Mouse (Mus musculus) bone marrow macrophage, adult 2 months (primary cell): Measurements from ENCODE around the gene Ints13. TPM values are rescaled to one million over a fixed set of nuclear protein-coding genes. Genes with fewer than 3 reads are reported as not detected.

ENCODE experiments used
- H3K27ac ChIP-seq: 2 replicates; pipeline ENCODE4 v1.5.1; 2012; ENCODE audit warnings: low read depth, low read length; ENCODE audit not compliant: insufficient read depth
- H3K4me1 ChIP-seq: 2 replicates; pipeline ENCODE4 v1.6.1; 2012; ENCODE audit warnings: low read length; ENCODE audit not compliant: control insufficient read depth, insufficient read depth
- H3K4me3 ChIP-seq: 2 replicates; pipeline ENCODE4 v1.5.1; 2012; ENCODE audit warnings: mild to moderate bottlenecking, low read length, moderate library complexity; ENCODE audit not compliant: insufficient read depth
- CTCF ChIP-seq: IDR thresholded peaks from 2 replicates; pipeline ENCODE4 v1.5.1; 2012; ENCODE audit warnings: low read depth, mild to moderate bottlenecking, low read length, moderate library complexity
- POLR2A ChIP-seq: IDR thresholded peaks from 2 replicates; pipeline ENCODE4 v1.6.1; 2012; ENCODE audit warnings: mild to moderate bottlenecking, low read depth, low read length, borderline replicate concordance
- polyA plus RNA-seq: library from polyadenylated mRNA; stranded (reverse); fragments of >200 nt; gene quantifications from 2 replicates; pipeline ENCODE4 v1.2.4, GENCODE M21; 2012; ENCODE audit not compliant: missing spikeins, insufficient read depth, insufficient read length

Ints13 gene
- polyA plus RNA-seq, 1 experiment, result 35.1 TPM

GRCm38 (mm10) chr6:146521456-146522245 is 56.0 kb downstream of the Ints13 start:
- H3K4me1 ChIP-seq, result peaks cover 10% of the 10 kb centered on the region
- no peak for TF ChIP-seq CTCF
- TF ChIP-seq POLR2A, result no peak
- no peak overlapping the region for H3K27ac ChIP-seq
- no peak overlapping the region for H3K4me3 ChIP-seq

DNA sequence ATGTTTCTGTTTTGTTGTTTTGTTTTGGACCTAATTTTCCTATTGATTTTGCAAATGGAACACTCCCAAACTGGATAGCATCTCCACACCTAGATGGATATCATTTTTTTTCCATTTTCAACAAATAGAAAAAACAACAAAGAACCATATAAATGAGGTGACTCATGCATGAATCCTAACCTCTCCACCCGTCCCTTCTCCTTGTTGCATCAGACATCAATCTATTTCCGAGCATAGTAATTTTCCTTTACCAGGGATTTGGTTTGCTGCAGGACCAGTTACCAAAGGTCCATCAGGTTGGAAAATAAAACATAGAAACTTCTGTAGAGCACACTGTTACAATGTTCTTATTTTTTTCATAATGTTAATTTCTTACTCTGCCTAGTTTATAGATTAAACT is 58.6 kb downstream of the Ints13 start:
- peaks cover 5% of the 10 kb centered on the region; the same call in 1 of the 2 replicates for H3K4me1 ChIP-seq
- H3K27ac ChIP-seq, result no peak overlapping the region
- TF ChIP-seq POLR2A (no peak), CTCF (no peak)
- H3K4me3 ChIP-seq, result no peak overlapping the region

GRCm38 (mm10) chr6:146515936-146516335 is 61.7 kb downstream of the Ints13 start:
- H3K4me3 ChIP-seq, result no peak overlapping the region
- H3K27ac ChIP-seq, result no peak overlapping the region
- no peak for TF ChIP-seq POLR2A
- no peak for TF ChIP-seq CTCF
- no peaks in the 10 kb centered on the region for H3K4me1 ChIP-seq

GRCm38 (mm10) chr6:146514531-146514948 is 63.1 kb downstream of the Ints13 start:
- no peak for TF ChIP-seq CTCF
- no peak for TF ChIP-seq POLR2A
- Histone ChIP-seq H3K27ac (no peak overlapping the region), H3K4me1 (no peaks in the 10 kb centered on the region), H3K4me3 (no peak overlapping the region)

GRCm38 (mm10) chr6:146513899-146514298 is 63.7 kb downstream of the Ints13 start:
- H3K4me1 ChIP-seq, result no peaks in the 10 kb centered on the region
- no peak for TF ChIP-seq CTCF
- TF ChIP-seq POLR2A, result no peak
- no peak overlapping the region for H3K27ac ChIP-seq
- H3K4me3 ChIP-seq, result no peak overlapping the region

DNA sequence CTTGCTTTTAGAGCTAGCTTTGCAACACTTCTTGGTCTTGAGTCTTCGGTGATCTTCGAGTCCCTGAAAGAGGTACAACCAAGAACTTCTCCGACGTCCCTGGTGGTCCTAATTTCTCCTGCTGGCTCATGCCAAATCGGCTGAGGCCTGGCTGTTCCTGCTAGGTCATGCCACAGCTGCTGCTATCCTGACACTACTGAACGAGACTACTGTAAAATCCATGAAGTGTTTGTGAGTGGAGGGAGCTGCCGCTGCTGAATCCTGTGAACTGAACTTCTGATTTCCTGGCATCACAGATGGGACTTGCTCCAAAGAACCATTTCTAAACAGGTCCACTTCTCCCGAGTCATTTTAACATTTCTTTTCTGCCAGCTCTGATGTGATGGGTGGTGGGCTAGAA is 64.3 kb downstream of the Ints13 start:
- TF ChIP-seq CTCF (no peak), POLR2A (no peak)
- Histone ChIP-seq H3K4me3 (no peak overlapping the region), H3K27ac (no peak overlapping the region), H3K4me1 (no peaks in the 10 kb centered on the region)

DNA sequence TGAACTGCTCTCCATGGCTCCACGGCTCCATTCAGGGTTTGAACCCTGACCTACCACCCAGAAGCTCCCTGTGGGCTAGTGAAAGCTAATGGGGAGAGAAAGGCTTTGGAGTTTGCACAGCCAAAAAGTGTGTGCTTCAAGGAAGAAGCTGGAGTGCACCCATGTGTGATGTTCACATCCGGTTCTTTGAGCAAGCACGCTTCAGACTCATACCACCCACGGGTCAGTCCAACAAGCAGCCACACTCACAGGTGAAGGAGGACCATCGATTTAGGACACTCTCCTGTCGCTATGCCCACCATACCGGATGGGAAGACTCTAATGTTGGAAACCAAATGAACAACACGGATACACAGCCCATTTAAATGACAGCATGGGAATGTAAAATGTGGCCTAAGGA is 66.1 kb downstream of the Ints13 start:
- Histone ChIP-seq H3K4me1 (no peaks in the 10 kb centered on the region), H3K27ac (no peak overlapping the region), H3K4me3 (no peak overlapping the region)
- no peak for TF ChIP-seq CTCF
- TF ChIP-seq POLR2A, result no peak

DNA sequence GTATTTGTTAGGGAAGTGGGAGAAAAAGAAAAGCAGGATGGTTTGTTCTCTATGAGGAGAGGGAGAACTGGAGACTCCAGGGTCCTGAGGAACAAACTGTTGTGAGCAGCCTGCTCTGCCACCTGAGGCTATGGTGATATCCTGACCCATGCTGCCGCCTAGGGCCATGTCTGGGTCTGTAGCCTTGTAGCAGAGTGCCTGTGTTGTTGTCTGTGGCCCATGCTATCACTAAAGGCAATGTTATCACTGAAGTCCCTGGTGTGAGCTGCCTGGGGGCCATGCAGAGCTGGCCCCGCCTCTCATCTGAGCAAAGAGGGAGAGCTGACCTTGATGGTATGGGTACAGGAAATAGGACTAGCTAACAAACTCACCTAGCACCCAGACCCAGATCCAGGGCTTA is 67.7 kb downstream of the Ints13 start:
- Histone ChIP-seq H3K27ac (no peak overlapping the region), H3K4me1 (no peaks in the 10 kb centered on the region), H3K4me3 (no peak overlapping the region)
- TF ChIP-seq CTCF (no peak), POLR2A (no peak)

GRCm38 (mm10) chr6:146504459-146504858 is 73.2 kb downstream of the Ints13 start:
- no peak for TF ChIP-seq POLR2A
- no peak for TF ChIP-seq CTCF
- H3K27ac ChIP-seq, result no peak overlapping the region

GRCm38 (mm10) chr6:146502856-146503255 is 74.8 kb downstream of the Ints13 start:
- Histone ChIP-seq H3K4me3 (no peak overlapping the region), H3K27ac (no peak overlapping the region), H3K4me1 (peaks cover 10% of the 10 kb centered on the region)
- TF ChIP-seq CTCF (no peak), POLR2A (no peak)

More at GRCm38 (mm10) chr6:146504459-146504858, 73.2 kb downstream of the Ints13 start:
- H3K4me3 ChIP-seq, result no peak overlapping the region
- peaks cover 10% of the 10 kb centered on the region for H3K4me1 ChIP-seq
